Mouse (Mus musculus): ENCODE data around the gene Pitpnm2. TPM values are rescaled to one million over a fixed set of nuclear protein-coding genes. Genes with fewer than 3 reads are reported as not detected.

Pitpnm2 gene
- polyA plus RNA-seq, 1 experiment from 2014 or later: 4.2 TPM

DNA sequence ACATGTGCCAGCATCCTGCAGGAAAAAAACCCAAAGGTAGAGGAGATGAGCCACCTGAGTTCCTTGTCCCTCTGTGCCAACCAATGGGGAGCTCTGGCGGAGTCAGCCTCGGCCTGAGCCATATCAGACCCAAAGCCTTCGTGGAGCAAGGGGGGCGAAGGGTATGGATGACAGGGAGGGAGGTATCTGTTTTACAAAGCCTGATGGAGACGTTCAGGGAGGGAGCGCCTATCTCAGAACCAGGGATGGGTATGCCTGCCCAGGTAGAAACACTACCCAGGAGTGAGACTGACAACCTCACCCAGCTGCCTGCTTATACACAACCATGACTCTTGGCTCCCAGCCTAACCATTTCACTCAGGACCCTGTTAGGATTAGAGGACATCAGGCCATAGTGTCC is 33.2 kb downstream of the Pitpnm2 start:
- H3K27me3 ChIP-seq: no peaks in the 10 kb centered on the region
- no peaks in the 10 kb centered on the region for H3K9me3 ChIP-seq
- H3K4me2 ChIP-seq (replicated peaks): no peak overlapping the region
- no peak overlapping the region for H3K27ac ChIP-seq
- no peak overlapping the region for H3K4me3 ChIP-seq
- H3K4me1 ChIP-seq: peaks cover 29% of the 10 kb centered on the region
- no peak for ATAC-seq (ENCODE audit: low FRiP score, low read depth)
- WGBS: 85% methylated on average over 6 of the region's 6 CpGs
- H3K36me3 ChIP-seq: peaks cover 9% of the 10 kb centered on the region
- no peak overlapping the region for H3K9ac ChIP-seq

GRCm38 (mm10) chr5:124215647-124216046 is 33.9 kb downstream of the Pitpnm2 start:
- H3K27ac ChIP-seq: 0 out of 2 replicates have a peak overlapping the region, but pooled peaks have one; percentile 15
- 81% methylated on average over 10 of the region's 10 CpGs for WGBS
- H3K9ac ChIP-seq: no peak overlapping the region
- H3K27me3 ChIP-seq: no peaks in the 10 kb centered on the region
- peaks cover 9% of the 10 kb centered on the region for H3K36me3 ChIP-seq
- no peak overlapping the region for H3K4me3 ChIP-seq
- H3K4me1 ChIP-seq: peaks cover 26% of the 10 kb centered on the region
- H3K9me3 ChIP-seq: no peaks in the 10 kb centered on the region
- no peak for ATAC-seq (ENCODE audit: low FRiP score, low read depth)
- no peak overlapping the region for H3K4me2 ChIP-seq (replicated peaks)

DNA sequence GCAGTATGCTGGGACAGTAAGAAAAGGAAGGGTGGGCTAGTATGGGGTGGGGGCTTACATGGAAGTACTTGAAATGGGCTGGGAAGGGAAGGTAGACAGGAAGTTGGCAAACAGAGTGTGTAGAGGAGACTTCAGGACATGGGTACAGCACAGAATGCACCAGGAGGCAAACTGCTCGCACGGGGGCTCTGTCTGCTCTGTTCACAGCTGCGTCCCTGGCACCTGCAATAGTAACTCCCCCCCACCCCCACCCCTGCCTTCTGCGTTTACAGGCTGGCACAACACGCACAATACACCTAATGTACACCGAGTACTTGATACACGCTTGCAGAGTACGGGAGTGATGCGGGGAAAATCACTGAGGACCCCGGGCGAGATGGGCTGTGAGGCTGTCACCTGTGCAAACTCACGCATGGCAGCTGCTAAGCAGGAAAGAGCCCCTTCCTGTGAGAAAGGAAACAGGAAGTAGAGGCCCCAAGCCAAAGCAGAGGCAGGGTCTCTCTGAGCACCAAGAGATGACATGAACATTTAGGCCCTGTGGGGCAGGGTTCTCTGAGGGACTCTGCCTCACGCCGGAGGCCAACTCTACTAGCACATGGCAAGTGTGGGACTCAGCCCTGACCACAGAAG is 34.9 kb downstream of the Pitpnm2 start:
- Histone ChIP-seq H3K36me3 (peaks cover 13% of the 10 kb centered on the region), H3K9ac (no peak overlapping the region), H3K4me3 (no peak overlapping the region), H3K27me3 (no peaks in the 10 kb centered on the region), H3K4me1 (peaks cover 24% of the 10 kb centered on the region), H3K4me2 (replicated peaks) (no peak overlapping the region), H3K27ac (peak overlapping the region; percentile 15; the same call in 1 of the 2 replicates), H3K9me3 (no peaks in the 10 kb centered on the region)
- 81% methylated on average over 14 of the region's 14 CpGs for WGBS
- no peak for ATAC-seq (ENCODE audit: low FRiP score, low read depth)

DNA sequence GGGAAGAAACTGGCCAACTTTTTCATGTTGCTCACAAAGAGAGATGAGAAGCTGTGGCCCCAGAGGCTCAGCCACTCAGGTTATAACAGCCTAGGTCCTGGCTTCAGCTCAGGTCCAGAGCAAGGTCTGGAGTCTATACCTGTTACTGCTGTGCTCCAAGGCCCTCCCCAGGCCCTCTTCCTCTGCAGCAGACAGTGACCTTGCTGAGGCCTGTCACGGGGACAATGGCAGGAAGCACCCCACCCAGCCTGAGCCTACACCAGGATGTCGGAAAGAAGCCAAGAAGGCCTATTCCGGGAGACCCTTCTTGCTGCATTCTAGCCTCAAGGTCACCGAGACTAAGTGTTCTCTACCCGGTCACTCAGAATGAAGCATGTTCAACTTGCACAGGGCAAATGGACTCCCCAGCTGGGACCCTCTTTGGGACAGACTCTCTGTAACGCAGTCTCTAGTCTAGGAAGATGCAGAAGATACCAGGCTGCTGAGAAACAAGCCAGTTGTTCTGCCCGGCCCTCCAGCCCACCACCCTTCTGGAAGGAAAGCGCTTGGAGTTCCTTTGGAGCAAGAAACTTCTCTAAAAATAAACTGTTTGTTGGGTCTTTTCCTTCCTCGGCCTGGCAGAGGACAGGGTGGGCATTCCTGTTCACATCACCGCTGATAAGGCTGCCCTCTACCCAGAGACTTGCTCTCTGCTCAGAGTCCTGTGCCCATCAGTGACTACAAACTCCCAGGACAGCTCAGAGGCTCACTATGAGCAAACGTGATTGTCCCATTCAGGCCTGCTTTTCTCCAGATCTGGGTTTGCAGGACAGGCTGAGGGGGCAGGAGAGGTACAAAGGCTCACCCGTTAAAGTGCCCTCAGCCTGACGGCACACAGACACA is 35.7 kb downstream of the Pitpnm2 start:
- no peak overlapping the region for H3K4me2 ChIP-seq (replicated peaks)
- H3K9ac ChIP-seq: no peak overlapping the region
- H3K27me3 ChIP-seq: no peaks in the 10 kb centered on the region
- H3K9me3 ChIP-seq: no peaks in the 10 kb centered on the region
- H3K4me3 ChIP-seq: no peak overlapping the region
- peaks cover 13% of the 10 kb centered on the region for H3K36me3 ChIP-seq
- peak overlapping the region; percentile 6; the same call in 1 of the 2 replicates for H3K27ac ChIP-seq
- peaks cover 17% of the 10 kb centered on the region for H3K4me1 ChIP-seq
- ATAC-seq (ENCODE audit: low FRiP score, low read depth): no peak
- WGBS: 81% methylated on average over 13 of the region's 13 CpGs

DNA sequence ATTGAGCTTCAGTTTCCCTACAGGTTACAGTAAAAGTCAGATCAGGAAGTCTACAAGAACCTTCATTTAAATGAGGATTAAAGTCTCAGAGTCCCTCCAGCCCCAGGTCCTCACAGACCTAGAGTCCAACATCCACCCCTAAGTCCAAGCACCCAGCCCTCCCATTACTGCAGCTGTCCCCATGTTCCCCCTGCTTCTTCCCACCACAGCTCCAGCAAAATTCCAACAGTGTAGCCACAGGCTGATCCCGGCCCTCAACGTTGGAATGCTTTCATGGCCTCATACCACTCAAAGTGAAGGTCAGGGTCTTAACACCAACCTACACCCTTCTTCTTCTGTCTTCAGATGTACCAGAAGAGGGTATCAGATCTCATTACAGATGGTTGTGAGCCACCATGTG is 37.9 kb downstream of the Pitpnm2 start:
- WGBS: 86% methylated on average over 2 of the region's 2 CpGs
- ATAC-seq (ENCODE audit: low FRiP score, low read depth): no peak
- no peak overlapping the region for H3K27ac ChIP-seq

DNA sequence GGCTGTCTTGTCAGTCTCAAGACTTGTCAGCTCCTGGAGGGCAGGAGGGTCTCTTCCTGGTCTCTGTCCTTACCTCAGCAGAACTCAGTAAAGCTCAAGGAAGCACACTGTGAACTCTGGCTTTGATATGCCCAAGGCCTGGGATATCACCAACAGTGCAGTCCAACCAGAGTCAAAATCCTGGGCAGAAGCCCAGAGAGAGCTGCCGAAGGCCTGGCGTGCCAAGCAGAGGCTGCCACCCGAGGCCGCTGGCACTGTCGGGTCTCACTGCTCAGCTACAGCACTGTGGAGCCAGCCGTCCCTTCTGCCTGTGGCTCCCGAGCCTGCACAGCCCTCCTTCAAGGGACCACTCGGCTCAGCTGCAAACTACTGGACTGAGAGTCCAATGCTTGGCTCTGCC is 38.3 kb downstream of the Pitpnm2 start:
- Histone ChIP-seq H3K9me3 (no peaks in the 10 kb centered on the region), H3K27me3 (no peaks in the 10 kb centered on the region), H3K4me3 (no peak overlapping the region), H3K27ac (0 out of 2 replicates have a peak overlapping the region, but pooled peaks have one; percentile 28), H3K4me2 (replicated peaks) (no peak overlapping the region), H3K36me3 (peaks cover 13% of the 10 kb centered on the region), H3K4me1 (peaks cover 23% of the 10 kb centered on the region), H3K9ac (no peak overlapping the region)
- WGBS: 91% methylated on average over 8 of the region's 8 CpGs
- ATAC-seq (ENCODE audit: low FRiP score, low read depth): no peak

More for the DNA sequence above, 37.9 kb downstream of the Pitpnm2 start:
- Histone ChIP-seq H3K36me3 (peaks cover 13% of the 10 kb centered on the region), H3K9ac (no peak overlapping the region), H3K4me1 (peaks cover 19% of the 10 kb centered on the region), H3K4me3 (no peak overlapping the region), H3K9me3 (no peaks in the 10 kb centered on the region), H3K27me3 (no peaks in the 10 kb centered on the region), H3K4me2 (replicated peaks) (no peak overlapping the region)

DNA sequence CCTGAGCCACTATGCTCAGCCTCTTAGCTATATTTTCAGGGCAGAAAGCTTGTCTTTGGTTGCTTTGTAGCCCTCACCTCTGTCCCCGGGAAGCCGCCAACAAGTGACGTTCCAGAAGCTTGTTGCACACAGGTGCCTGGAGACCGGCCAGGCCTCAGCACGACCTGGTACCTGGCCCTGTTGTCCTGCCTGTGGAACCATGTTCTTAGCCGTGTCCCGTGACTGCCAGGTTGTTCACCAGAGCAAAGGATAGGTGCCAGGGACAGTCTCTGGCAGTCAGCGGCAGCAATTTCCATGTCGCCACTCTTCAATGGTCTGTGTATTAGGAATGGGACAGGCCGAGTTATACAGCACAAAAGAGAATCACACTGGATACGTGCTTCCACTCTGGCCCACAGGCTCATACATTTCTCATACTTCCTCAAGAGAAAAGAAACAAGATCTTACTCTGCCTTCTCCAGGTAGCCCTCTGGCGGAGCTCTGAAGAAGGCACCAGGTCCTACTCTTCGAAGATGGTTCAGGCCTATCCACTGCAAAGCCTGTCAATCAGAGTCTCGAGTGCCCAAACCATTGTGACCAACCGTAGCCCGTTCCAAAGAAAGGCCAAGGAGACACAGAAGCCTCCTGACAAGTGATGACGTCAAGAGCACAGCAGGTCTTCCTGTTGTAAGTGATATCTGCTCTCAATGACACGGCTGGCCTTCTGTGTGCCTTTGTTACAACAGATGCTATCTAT is 39.1 kb downstream of the Pitpnm2 start:
- Histone ChIP-seq H3K4me1 (peaks cover 30% of the 10 kb centered on the region), H3K9ac (no peak overlapping the region), H3K4me2 (replicated peaks) (no peak overlapping the region), H3K4me3 (no peak overlapping the region), H3K36me3 (peaks cover 9% of the 10 kb centered on the region), H3K27me3 (no peaks in the 10 kb centered on the region), H3K27ac (no peak overlapping the region), H3K9me3 (no peaks in the 10 kb centered on the region)
- 84% methylated on average over 18 of the region's 18 CpGs for WGBS
- ATAC-seq (ENCODE audit: low FRiP score, low read depth): no peak

- H3K9me3 ChIP-seq: no peaks in the 10 kb centered on the region
- 63% methylated on average over 6 of the region's 6 CpGs for WGBS
- H3K4me2 ChIP-seq (replicated peaks): no peak overlapping the region
- no peak for ATAC-seq (ENCODE audit: low FRiP score, low read depth)
- no peaks in the 10 kb centered on the region for H3K27me3 ChIP-seq
- H3K9ac ChIP-seq: no peak overlapping the region
- H3K27ac ChIP-seq: no peak overlapping the region
- H3K36me3 ChIP-seq: peaks cover 4% of the 10 kb centered on the region; the same call in 1 of the 2 replicates
- H3K4me1 ChIP-seq: peaks cover 32% of the 10 kb centered on the region
- H3K4me3 ChIP-seq: no peak overlapping the region
Observed at GRCm38 (mm10) chr5:124209850-124210249, 39.7 kb downstream of the Pitpnm2 start.

- Histone ChIP-seq H3K4me3 (no peak overlapping the region), H3K27me3 (no peaks in the 10 kb centered on the region), H3K9ac (no peak overlapping the region), H3K9me3 (no peaks in the 10 kb centered on the region), H3K4me1 (peaks cover 32% of the 10 kb centered on the region), H3K36me3 (peaks cover 4% of the 10 kb centered on the region; the same call in 1 of the 2 replicates), H3K27ac (no peak overlapping the region), H3K4me2 (replicated peaks) (no peak overlapping the region)
- WGBS: 76% methylated on average over 8 of the region's 8 CpGs
- ATAC-seq (ENCODE audit: low FRiP score, low read depth): no peak
Observed at GRCm38 (mm10) chr5:124208030-124208429, 41.5 kb downstream of the Pitpnm2 start.

- Histone ChIP-seq H3K36me3 (peaks cover 4% of the 10 kb centered on the region; the same call in 1 of the 2 replicates), H3K9me3 (no peaks in the 10 kb centered on the region), H3K27ac (0 out of 2 replicates have a peak overlapping the region, but pooled peaks have one; percentile 22), H3K4me3 (no peak overlapping the region), H3K27me3 (no peaks in the 10 kb centered on the region), H3K9ac (no peak overlapping the region), H3K4me2 (replicated peaks) (no peak overlapping the region), H3K4me1 (peaks cover 32% of the 10 kb centered on the region)
- 26% methylated on average over 13 of the region's 13 CpGs for whole genome bisulfite sequencing
- peak; percentile 63; the same call in 1 of the 2 replicates for ATAC-seq (ENCODE audit: low FRiP score, low read depth)
Observed at GRCm38 (mm10) chr5:124206481-124207038, 43.0 kb downstream of the Pitpnm2 start.

- WGBS: 29% methylated on average over 5 of the region's 5 CpGs
- no peaks in the 10 kb centered on the region for H3K27me3 ChIP-seq
- no peak overlapping the region for H3K27ac ChIP-seq
- peaks cover 32% of the 10 kb centered on the region for H3K4me1 ChIP-seq
- H3K36me3 ChIP-seq: peaks cover 4% of the 10 kb centered on the region; the same call in 1 of the 2 replicates
- no peak overlapping the region for H3K4me3 ChIP-seq
- ATAC-seq (ENCODE audit: low FRiP score, low read depth): no peak
- H3K4me2 ChIP-seq (replicated peaks): no peak overlapping the region
- H3K9me3 ChIP-seq: no peaks in the 10 kb centered on the region
- no peak overlapping the region for H3K9ac ChIP-seq
Observed at GRCm38 (mm10) chr5:124205809-124206380, 43.7 kb downstream of the Pitpnm2 start.

Data from limb, embryonic 13.5 days (tissue).